Mouse (Mus musculus): Measurements from ENCODE around the gene Kctd11.
"Not testable (repeated sequence)": the region's sequence is repeated elsewhere in the genome, so short reads cannot be mapped to it uniquely, and the experiment has no call there.

The Kctd11 gene

GRCm38 (mm10) chr11:69880506-69880852, 727 bp downstream of the Kctd11 start:
- peak; percentile 88 for DNase-seq

- no peak for DNase-seq
Observed at GRCm38 (mm10) chr11:69879711-69880110, 1.5 kb downstream of the Kctd11 start.

DNA sequence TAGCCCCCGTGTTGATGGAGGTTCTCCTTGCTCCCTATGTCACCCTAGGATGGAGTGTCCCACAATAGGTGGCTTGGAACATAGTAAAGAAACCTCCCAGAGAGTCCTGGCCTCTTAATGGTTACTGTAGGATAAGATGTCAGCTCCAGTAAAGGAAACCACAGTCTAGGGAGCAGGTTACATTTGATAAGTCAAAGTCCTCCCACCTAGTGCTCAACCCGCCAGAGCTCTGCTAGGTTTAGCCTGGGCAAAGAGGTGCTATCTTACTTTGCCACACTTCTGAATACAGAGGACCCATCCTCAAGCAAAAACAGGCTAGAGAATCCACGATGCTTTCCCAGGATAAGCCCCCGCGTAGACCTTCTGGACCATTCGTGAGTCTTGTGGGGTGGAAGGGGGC, 2.3 kb downstream of the Kctd11 start:
- DNase-seq = no peak

DNA sequence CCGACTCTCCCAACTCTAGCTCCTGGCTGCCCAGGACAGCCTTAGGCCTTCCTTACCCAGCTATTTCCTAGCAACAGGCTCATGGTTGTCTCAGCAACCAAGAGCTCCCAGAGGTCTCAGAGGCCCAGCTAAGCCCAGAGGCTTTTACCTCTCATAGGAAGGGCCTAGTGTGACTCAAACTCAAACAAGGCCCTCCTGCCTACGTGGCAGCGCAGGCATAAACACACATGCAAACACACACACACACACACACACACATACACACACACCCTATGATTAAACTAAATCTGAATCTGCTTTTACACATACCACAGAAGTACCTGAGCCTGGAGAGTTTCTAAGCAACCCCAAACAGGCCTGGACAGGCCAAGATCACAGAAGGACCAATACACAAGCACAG, 2.8 kb downstream of the Kctd11 start:
- no peak for DNase-seq

DNA sequence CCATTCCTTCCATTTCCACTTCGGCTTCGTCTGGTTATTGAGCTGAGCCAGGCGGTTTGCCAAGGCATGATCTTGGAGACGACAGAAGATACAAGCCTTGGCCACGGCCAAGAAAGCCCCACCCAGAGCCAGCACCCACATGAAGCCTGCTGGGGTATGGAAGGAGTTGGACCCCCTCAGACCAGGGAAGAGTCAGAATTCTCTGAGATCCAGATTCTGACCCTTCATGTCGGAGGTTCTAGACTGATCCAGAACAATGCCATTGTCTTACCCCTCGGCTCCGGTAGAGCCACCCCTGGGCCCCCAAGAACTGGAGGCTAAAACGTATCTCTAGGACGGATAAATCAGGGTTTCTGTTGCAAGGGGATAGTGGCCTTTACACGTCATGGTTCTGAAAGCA, 3.3 kb downstream of the Kctd11 start, which contains the start of gene Tmem95:
TSS of gene Tmem95 (minus strand) at position 141 of the 400 bp plus-strand sequence.
- no peak for DNase-seq

GRCm38 (mm10) chr11:69876867-69877266, 4.3 kb downstream of the Kctd11 start:
- DNase-seq = peak; percentile 92

GRCm38 (mm10) chr11:69876186-69876585, 5.0 kb downstream of the Kctd11 start:
- DNase-seq = peak; percentile 88

GRCm38 (mm10) chr11:69872451-69872850, 8.8 kb downstream of the Kctd11 start:
- no peak for DNase-seq

DNA sequence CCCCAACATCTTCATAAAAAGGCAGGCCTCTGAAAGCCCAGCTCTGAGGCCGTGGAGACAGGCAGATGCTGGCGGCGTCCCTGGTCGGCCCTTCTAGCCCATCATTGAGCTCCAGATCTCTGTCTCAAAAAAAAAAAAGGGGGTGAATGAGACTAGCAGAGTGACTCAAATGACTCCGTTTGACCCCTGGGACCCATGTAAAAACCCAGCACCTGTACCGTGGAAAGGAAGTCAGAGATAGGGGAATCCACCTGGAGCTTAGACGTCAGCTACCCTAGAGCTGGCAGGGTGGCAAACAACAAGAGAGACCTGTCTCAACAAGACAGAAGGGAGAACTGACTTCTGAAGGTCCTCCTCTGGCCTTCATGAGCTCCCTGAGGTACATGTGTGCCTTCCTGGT, 9.4 kb downstream of the Kctd11 start:
- DNase-seq = no peak

GRCm38 (mm10) chr11:69870289-69871069, 10.7 kb downstream of the Kctd11 start:
- DNase-seq = no peak

DNA sequence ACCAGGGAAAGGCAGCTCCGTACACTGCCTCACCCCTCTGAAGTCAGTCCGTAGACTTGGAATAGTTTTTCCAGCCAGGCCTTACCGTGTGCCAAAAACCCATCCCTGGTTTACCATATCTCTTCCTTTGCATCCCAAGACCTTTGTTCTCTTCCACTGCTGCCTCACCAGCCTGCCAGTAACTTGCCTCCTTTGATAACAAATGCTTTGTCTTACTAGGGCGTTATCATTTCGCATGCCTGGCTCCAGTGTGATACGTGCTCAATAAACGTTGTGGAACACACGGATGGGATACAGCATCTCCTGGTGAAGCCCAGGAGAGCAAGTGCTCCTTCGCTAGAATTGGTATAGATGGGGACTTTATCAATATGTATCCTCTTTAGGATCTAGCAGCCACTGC, 13.9 kb downstream of the Kctd11 start:
- DNase-seq = peak; percentile 58

- DNase-seq = no peak
Observed at GRCm38 (mm10) chr11:69865561-69865960, 15.6 kb downstream of the Kctd11 start.

GRCm38 (mm10) chr11:69864138-69864860, 16.9 kb downstream of the Kctd11 start:
- no peak for DNase-seq

GRCm38 (mm10) chr11:69863729-69864128, 17.5 kb downstream of the Kctd11 start:
- not testable (repeated sequence) for DNase-seq

DNA sequence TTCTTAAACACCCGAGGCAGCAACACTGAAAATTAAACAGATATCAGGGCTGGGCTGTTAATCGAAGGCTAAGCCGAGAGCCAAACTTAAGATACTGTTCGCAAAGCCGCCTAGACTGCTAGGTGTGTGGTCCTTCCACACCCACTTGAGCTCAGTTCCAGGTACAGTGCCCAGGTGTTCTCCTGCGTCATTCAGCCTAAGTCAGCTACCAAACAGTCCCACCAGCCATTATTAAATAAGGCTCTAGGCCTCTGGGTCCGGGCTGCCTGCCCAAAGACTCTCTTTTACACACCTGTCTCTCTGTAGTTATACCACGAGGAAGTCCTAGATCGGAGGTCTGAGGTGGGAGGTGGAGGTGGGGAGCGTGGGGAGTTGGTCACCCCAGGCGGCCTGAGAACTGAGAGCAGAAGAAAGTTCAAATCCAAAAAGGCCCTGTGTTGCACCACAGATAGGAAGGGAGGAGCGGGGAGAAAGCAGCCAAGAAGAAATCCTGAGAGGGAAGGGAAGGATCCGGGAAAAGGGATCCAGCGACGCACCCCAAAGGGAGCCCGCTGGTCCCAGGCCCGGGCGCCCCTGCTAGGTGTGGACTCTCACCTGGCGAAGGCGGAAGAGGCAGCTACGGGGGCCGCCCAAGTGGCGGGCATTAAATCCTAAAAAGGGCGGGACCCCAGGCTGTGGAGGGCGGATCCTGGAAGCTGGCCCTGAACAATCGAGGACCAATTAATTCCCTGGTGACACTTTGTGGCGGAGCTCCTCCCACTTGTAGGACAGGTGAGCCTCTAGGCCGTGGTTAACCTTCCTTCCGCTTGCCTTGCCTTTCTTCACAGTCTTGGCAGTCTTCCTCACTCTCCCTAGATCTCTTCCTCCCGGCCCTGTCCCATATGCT, 22.9 kb downstream of the Kctd11 start, which contains the start of gene Tnk1:
TSS of gene Tnk1 (minus strand) at position 618 of the 886 bp plus-strand sequence.
- DNase-seq = peak; percentile 85

DNA sequence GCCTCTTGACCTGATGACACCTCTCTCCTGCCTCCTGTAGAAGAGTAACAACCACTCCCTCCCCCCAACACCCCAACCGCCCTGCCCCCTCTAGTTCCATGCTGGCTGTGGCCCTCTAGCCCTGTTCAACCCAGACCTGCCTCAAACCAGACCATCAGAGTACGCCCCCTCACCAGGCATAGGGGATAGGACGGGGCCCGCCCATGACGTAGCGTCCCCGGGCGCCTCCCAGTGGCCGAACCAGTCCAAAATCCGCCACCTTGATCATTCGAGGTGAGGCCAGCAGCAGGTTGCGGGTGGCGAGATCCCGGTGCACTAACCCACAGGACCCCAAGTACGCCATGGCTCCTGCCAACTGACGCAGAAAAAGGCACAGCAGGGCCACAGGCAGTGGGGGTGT, 25.9 kb downstream of the Kctd11 start:
- peak; percentile 50 for DNase-seq

DNA sequence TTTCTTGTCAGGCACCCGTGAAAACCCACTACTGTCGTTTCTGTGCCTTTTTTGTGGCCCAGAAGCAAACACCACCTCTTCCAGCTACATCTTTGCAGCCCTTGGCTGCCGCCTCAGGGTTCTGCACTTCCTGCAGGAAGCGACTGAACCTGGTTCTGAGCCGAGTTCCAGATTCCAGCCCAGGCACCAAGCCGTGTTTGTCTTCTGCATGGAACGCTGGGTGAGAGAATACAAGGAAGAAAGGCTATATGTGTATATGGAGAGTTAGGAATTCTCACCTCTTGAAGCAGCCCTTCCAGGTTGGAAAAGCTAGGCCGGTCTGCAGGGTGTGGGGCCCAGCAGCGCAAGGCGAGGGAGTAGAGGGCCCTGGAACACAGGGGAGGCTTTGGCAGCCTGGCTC, 26.5 kb downstream of the Kctd11 start:
- DNase-seq = no peak

DNA sequence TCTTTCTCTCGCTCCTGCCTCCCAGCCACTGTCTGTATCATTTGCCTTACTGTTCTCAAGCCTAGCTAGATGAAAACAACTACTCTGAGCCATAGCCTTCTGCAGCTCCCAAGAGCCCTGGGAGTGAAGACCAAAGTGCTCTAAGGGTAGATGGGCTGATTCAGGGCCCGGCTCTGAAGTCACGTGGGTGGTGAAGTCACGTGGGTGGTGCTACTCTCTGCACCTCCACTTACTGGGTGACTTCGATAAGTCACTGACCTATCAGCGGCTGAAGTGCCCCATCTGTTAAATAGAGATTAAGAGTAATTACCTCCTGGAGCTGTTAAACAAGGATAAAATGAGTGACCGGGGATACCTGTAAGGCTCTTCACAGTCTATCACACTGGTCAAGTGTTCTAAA, 27.2 kb downstream of the Kctd11 start:
- DNase-seq = no peak

- no peak for DNase-seq
Observed at GRCm38 (mm10) chr11:69850754-69851153, 30.5 kb downstream of the Kctd11 start.

DNA sequence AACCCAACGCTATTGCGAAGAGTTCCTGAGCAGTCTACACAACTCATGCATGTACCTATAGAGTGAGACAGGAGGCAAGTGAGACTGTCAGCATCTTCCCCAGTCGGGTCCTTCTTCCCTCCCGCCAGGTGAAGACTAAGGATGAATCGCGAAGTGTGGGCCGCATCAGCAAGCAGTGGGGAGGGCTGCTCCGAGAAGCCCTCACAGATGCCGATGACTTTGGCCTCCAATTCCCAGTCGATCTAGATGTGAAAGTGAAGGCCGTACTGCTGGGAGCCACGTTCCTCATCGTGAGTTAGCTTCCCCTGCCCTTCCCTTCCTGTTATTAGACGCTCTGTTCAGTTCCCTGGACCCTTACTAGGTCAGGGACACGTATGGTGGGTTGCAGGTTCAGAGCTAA, 31.3 kb downstream of the Kctd11 start:
- DNase-seq = no peak

- DNase-seq = peak; percentile 19
Observed at GRCm38 (mm10) chr11:69849128-69849527, 32.1 kb downstream of the Kctd11 start.

GRCm38 (mm10) chr11:69848021-69848420, 33.2 kb downstream of the Kctd11 start:
- DNase-seq = no peak
